Mouse (Mus musculus) heart, embryonic 12.5 days (tissue): Measurements from ENCODE around the gene Gm281. TPM values are rescaled to one million over a fixed set of nuclear protein-coding genes. Genes with fewer than 3 reads are reported as not detected.
"Not testable (repeated sequence)": the region's sequence is repeated elsewhere in the genome, so short reads cannot be mapped to it uniquely, and the experiment has no call there.

ENCODE experiments used
- ATAC-seq: fragments of 200-750 bp; cut with Nextera tagmentation; 2 replicates; pipeline ENCODE4 v1.8.0; 2017; ENCODE audit warnings: moderate TSS enrichment, moderate library complexity; ENCODE audit not compliant: insufficient number of reproducible peaks, low FRiP score
- H3K27ac ChIP-seq: fragments of 300-500 bp; sonication (generic); 2 replicates; pipeline ENCODE4 v1.5.1; 2016; ENCODE audit warnings: mild to moderate bottlenecking, moderate library complexity; ENCODE audit not compliant: poor library complexity, severe bottlenecking
- H3K27me3 ChIP-seq: fragments of 300-500 bp; sonication (generic); replicated peaks from 2 replicates; pipeline ENCODE4 v1.6.1; 2016; ENCODE audit warnings: mild to moderate bottlenecking, moderate library complexity
- H3K36me3 ChIP-seq: fragments of 300-500 bp; sonication (generic); 2 replicates; pipeline ENCODE4 v1.6.1; 2016; ENCODE audit warnings: mild to moderate bottlenecking, moderate library complexity
- H3K4me1 ChIP-seq: fragments of 300-500 bp; sonication (generic); replicated peaks from 2 replicates; pipeline ENCODE4 v1.6.1; 2016; ENCODE audit warnings: mild to moderate bottlenecking
- H3K4me2 ChIP-seq: fragments of 300-500 bp; sonication (generic); 2 replicates; pipeline ENCODE4 v1.6.1; 2016; ENCODE audit warnings: mild to moderate bottlenecking, moderate library complexity
- H3K4me3 ChIP-seq: fragments of 300-500 bp; sonication (generic); 2 replicates; pipeline ENCODE4 v1.5.1; 2016; ENCODE audit warnings: mild to moderate bottlenecking
- H3K9ac ChIP-seq: fragments of 300-500 bp; sonication (generic); 2 replicates; pipeline ENCODE4 v1.6.1; 2016; ENCODE audit warnings: mild to moderate bottlenecking, moderate library complexity
- H3K9me3 ChIP-seq: fragments of 300-500 bp; sonication (generic); replicated peaks from 2 replicates; pipeline ENCODE4 v1.6.1; 2016; ENCODE audit warnings: mild to moderate bottlenecking, moderate library complexity
- WGBS: fragments of 180-500 bp; shearing (Covaris S2); methylation state at CpG from one replicate; pipeline ENCODE4 v1.1.7; 2016; 5-methylcytosine and 5-hydroxymethylcytosine counted together
- polyA plus RNA-seq: library from polyadenylated mRNA; unstranded; fragments of >200 nt; fragmentation: Nextera tagmentation; extraction: Ambion mirVana; gene quantifications from 2 replicates; pipeline ENCODE4 v1.2.1, GENCODE M21; 2016

Gm281 gene
- polyA plus RNA-seq: not detected in 2 replicates

GRCm38 (mm10) chr14:13914387-13915082 lies at the start of gene Gm281:
TSS of gene Gm281 (minus strand) at chr14:13914478.
- no peak for ATAC-seq
- no peak within 1 kb of the TSS for H3K9ac ChIP-seq
- no peaks in the 10 kb centered on the region for H3K4me1 ChIP-seq
- no peaks in the 10 kb centered on the region; the same call in 1 of the 2 replicates for H3K9me3 ChIP-seq
- H3K27me3 ChIP-seq: no peaks in the 10 kb centered on the region
- H3K4me3 ChIP-seq: no peak within 1 kb of the TSS
- H3K27ac ChIP-seq: no peak within 1 kb of the TSS
- 39% methylated on average over 1 of the region's 1 CpGs for WGBS
- H3K36me3 ChIP-seq: no peaks in the 10 kb centered on the region
- H3K4me2 ChIP-seq: no peak within 1 kb of the TSS

GRCm38 (mm10) chr14:13963527-13963926 lies 49.2 kb upstream of the Gm281 start:
- peaks cover 13% of the 10 kb centered on the region for H3K27me3 ChIP-seq
- H3K36me3 ChIP-seq: no peaks in the 10 kb centered on the region
- no peak for ATAC-seq
- no peak overlapping the region for H3K27ac ChIP-seq
- no peak overlapping the region for H3K4me2 ChIP-seq
- H3K9me3 ChIP-seq: no peaks in the 10 kb centered on the region
- no peak overlapping the region for H3K4me3 ChIP-seq
- no peak overlapping the region for H3K9ac ChIP-seq
- H3K4me1 ChIP-seq: peaks cover 13% of the 10 kb centered on the region; the same call in 1 of the 2 replicates
- WGBS: 62% methylated on average over 1 of the region's 1 CpGs

- Histone ChIP-seq H3K27ac (no peak overlapping the region), H3K9me3 (no peaks in the 10 kb centered on the region), H3K9ac (no peak overlapping the region), H3K4me3 (no peak overlapping the region), H3K36me3 (no peaks in the 10 kb centered on the region), H3K27me3 (peaks cover 8% of the 10 kb centered on the region; the same call in 1 of the 2 replicates), H3K4me2 (no peak overlapping the region), H3K4me1 (peaks cover 15% of the 10 kb centered on the region; the same call in 1 of the 2 replicates)
- WGBS: 82% methylated on average over 6 of the region's 6 CpGs
- ATAC-seq: no peak
Measured at GRCm38 (mm10) chr14:13962476-13962875, 48.2 kb upstream of the Gm281 start.

- Histone ChIP-seq H3K4me1 (peaks cover 17% of the 10 kb centered on the region; the same call in 1 of the 2 replicates), H3K4me2 (peak within 1 kb of the TSS; percentile 83), H3K9me3 (no peaks in the 10 kb centered on the region), H3K27ac (peak within 1 kb of the TSS; percentile 63), H3K27me3 (peaks cover 6% of the 10 kb centered on the region; the same call in 1 of the 2 replicates), H3K4me3 (peak within 1 kb of the TSS; percentile 97), H3K9ac (peak within 1 kb of the TSS; percentile 99), H3K36me3 (no peaks in the 10 kb centered on the region; the same call in 1 of the 2 replicates)
- peak; percentile 62 for ATAC-seq
- WGBS: 5% methylated on average over 46 of the region's 56 CpGs
Measured at GRCm38 (mm10) chr14:13961401-13962112, 47.3 kb upstream of the Gm281 start, which contains the start of the genes Atxn7 and Thoc7. TSS of gene Atxn7 (plus strand) at chr14:13961440. TSS of gene Thoc7 (minus strand) at chr14:13961852.

GRCm38 (mm10) chr14:13960482-13961325 lies 46.4 kb upstream of the Gm281 start:
- Histone ChIP-seq H3K4me3 (peak overlapping the region; percentile 97), H3K9ac (peak overlapping the region; percentile 99), H3K4me2 (peak overlapping the region; percentile 83), H3K27ac (peak overlapping the region; percentile 63), H3K9me3 (no peaks in the 10 kb centered on the region), H3K27me3 (no peaks in the 10 kb centered on the region; the same call in 1 of the 2 replicates), H3K36me3 (peaks cover 5% of the 10 kb centered on the region), H3K4me1 (peaks cover 17% of the 10 kb centered on the region; the same call in 1 of the 2 replicates)
- under 1% methylated on average over 52 of the region's 75 CpGs for WGBS
- peak; percentile 81 for ATAC-seq

GRCm38 (mm10) chr14:13960079-13960478 lies 45.8 kb upstream of the Gm281 start:
- no peak for ATAC-seq
- Histone ChIP-seq H3K4me3 (peak overlapping the region; percentile 97), H3K36me3 (peaks cover 11% of the 10 kb centered on the region), H3K4me2 (peak overlapping the region; percentile 83), H3K27ac (no peak overlapping the region), H3K4me1 (peaks cover 17% of the 10 kb centered on the region; the same call in 1 of the 2 replicates), H3K9ac (peak overlapping the region; percentile 99), H3K9me3 (no peaks in the 10 kb centered on the region), H3K27me3 (no peaks in the 10 kb centered on the region; the same call in 1 of the 2 replicates)
- 3% methylated on average over 5 of the region's 9 CpGs for WGBS

- not testable (repeated sequence) for H3K27me3 ChIP-seq, H3K4me1 ChIP-seq, H3K9ac ChIP-seq, ATAC-seq, H3K4me2 ChIP-seq, H3K9me3 ChIP-seq, H3K4me3 ChIP-seq, H3K27ac ChIP-seq
- 94% methylated on average over 3 of the region's 3 CpGs for WGBS
- peaks cover 54% of the 10 kb centered on the region for H3K36me3 ChIP-seq
Measured at GRCm38 (mm10) chr14:13952151-13952550, 37.9 kb upstream of the Gm281 start.

GRCm38 (mm10) chr14:13950401-13950800 lies 36.1 kb upstream of the Gm281 start:
- Histone ChIP-seq H3K4me3 (no peak overlapping the region), H3K9ac (no peak overlapping the region), H3K27ac (no peak overlapping the region), H3K36me3 (peaks cover 51% of the 10 kb centered on the region), H3K9me3 (no peaks in the 10 kb centered on the region), H3K27me3 (no peaks in the 10 kb centered on the region), H3K4me2 (no peak overlapping the region), H3K4me1 (no peaks in the 10 kb centered on the region)
- no peak for ATAC-seq

GRCm38 (mm10) chr14:13948345-13948744 lies 34.1 kb upstream of the Gm281 start:
- ATAC-seq: no peak
- Histone ChIP-seq H3K36me3 (peaks cover 48% of the 10 kb centered on the region), H3K4me1 (no peaks in the 10 kb centered on the region), H3K27ac (no peak overlapping the region), H3K9me3 (0 out of 2 replicates have a peak, but pooled peaks cover 2% of the 10 kb centered on the region), H3K9ac (no peak overlapping the region), H3K27me3 (no peaks in the 10 kb centered on the region), H3K4me2 (no peak overlapping the region), H3K4me3 (no peak overlapping the region)
- WGBS: 90% methylated on average over 7 of the region's 7 CpGs

- H3K4me1 ChIP-seq: no peaks in the 10 kb centered on the region
- no peak overlapping the region for H3K27ac ChIP-seq
- no peak for ATAC-seq
- H3K4me3 ChIP-seq: no peak overlapping the region
- peaks cover 27% of the 10 kb centered on the region for H3K36me3 ChIP-seq
- H3K9me3 ChIP-seq: 0 out of 2 replicates have a peak, but pooled peaks cover 2% of the 10 kb centered on the region
- 89% methylated on average over 4 of the region's 4 CpGs for WGBS
- no peak overlapping the region for H3K9ac ChIP-seq
- no peaks in the 10 kb centered on the region for H3K27me3 ChIP-seq
- H3K4me2 ChIP-seq: no peak overlapping the region
Measured at GRCm38 (mm10) chr14:13944686-13945085, 30.4 kb upstream of the Gm281 start.
